Mouse (Mus musculus) kidney, embryonic 15.5 days (tissue): ENCODE measurements at regions not wholly inside any gene's neighbourhood (a gene's known extent, or its start where the extent isn't known, plus 50 kb on each side); places are given as distances from the start of the nearest gene placed in this dataset.

ENCODE experiments used
- ATAC-seq: fragments of 200-750 bp; cut with Nextera tagmentation; replicated peaks from 2 replicates; pipeline ENCODE4 v1.8.0; 2017; ENCODE audit warnings: moderate TSS enrichment; ENCODE audit not compliant: low FRiP score
- H3K27ac ChIP-seq: fragments of 300-500 bp; sonication (generic); 2 replicates; pipeline ENCODE4 v1.5.1; 2015; ENCODE audit warnings: mild to moderate bottlenecking, inconsistent platforms
- H3K27me3 ChIP-seq: fragments of 300-500 bp; sonication (generic); 2 replicates; pipeline ENCODE4 v1.6.1; 2015; ENCODE audit warnings: inconsistent platforms
- H3K36me3 ChIP-seq: fragments of 300-500 bp; sonication (generic); 2 replicates; pipeline ENCODE4 v1.6.1; 2015; ENCODE audit warnings: inconsistent platforms
- H3K4me1 ChIP-seq: fragments of 300-500 bp; sonication (generic); 2 replicates; pipeline ENCODE4 v1.6.1; 2015; ENCODE audit warnings: inconsistent platforms
- H3K4me2 ChIP-seq: fragments of 300-500 bp; sonication (generic); 2 replicates; pipeline ENCODE4 v1.6.1; 2015; ENCODE audit warnings: moderate library complexity, mild to moderate bottlenecking, inconsistent platforms
- H3K4me3 ChIP-seq: fragments of 300-500 bp; sonication (generic); replicated peaks from 2 replicates; pipeline ENCODE4 v1.5.1; 2015; ENCODE audit warnings: mild to moderate bottlenecking, inconsistent platforms
- H3K9ac ChIP-seq: fragments of 300-500 bp; sonication (generic); 2 replicates; pipeline ENCODE4 v1.6.1; 2015; ENCODE audit warnings: mild to moderate bottlenecking, inconsistent platforms
- H3K9me3 ChIP-seq: fragments of 300-500 bp; sonication (generic); replicated peaks from 2 replicates; pipeline ENCODE4 v1.6.1; 2016; ENCODE audit warnings: inconsistent platforms
- WGBS: fragments of 180-500 bp; shearing (Covaris S2); methylation state at CpG from one replicate; pipeline ENCODE4 v1.1.7; 2015; ENCODE audit warnings: mixed read lengths; 5-methylcytosine and 5-hydroxymethylcytosine counted together

DNA sequence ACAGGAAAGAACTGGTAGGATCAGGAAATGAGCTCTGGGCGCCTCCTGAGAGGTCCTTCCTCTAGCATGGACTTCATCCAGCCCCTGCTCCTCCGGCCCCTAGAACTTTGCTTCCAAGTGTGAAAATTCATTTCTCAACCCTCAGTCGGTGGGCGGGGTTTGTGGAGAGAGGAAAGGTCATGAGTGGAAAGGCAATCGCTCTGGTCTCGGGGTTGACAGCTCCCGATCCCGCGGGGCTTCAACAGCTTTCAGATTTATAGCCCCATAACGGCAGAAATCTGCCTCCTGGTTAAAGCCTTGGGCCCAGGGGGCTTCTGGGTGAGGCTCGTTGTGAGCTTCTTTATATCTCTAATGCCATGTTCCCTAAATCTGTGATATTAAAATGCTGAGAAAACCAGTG lies 184.2 kb upstream of the Spaca1 start:
- ATAC-seq = no peak; the same call in 1 of the 2 replicates
- H3K4me3 ChIP-seq = no peak overlapping the region
- H3K36me3 ChIP-seq = no peaks in the 10 kb centered on the region
- 22% methylated on average over 11 of the region's 11 CpGs for WGBS
- H3K4me2 ChIP-seq = peak overlapping the region; percentile 37
- no peak overlapping the region for H3K27ac ChIP-seq
- no peaks in the 10 kb centered on the region for H3K27me3 ChIP-seq
- H3K9me3 ChIP-seq = no peaks in the 10 kb centered on the region
- H3K4me1 ChIP-seq = peaks cover 5% of the 10 kb centered on the region; the same call in 1 of the 2 replicates
- no peak overlapping the region for H3K9ac ChIP-seq

DNA sequence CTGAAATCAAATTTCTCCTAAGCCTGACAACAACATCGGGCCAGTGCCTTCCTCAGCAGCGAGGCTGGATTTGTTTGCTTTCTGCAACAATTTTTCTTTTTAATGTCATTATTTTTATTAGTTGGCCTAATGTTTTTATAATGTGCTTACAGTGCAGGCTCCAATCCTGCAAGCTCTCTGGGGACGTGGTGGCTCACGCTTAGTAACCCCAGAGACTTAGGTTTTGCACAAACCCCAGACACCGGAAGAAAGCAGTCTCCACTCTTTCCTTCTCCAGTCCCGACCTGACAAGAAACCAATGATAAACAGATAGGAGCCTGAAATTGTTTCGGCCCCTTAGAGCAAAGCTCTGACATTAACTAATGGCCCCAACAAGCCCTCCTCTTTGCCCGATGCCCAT lies 184.7 kb upstream of the Spaca1 start:
- Histone ChIP-seq H3K4me2 (peak overlapping the region; percentile 37), H3K27me3 (no peaks in the 10 kb centered on the region)
- no peak for ATAC-seq

DNA sequence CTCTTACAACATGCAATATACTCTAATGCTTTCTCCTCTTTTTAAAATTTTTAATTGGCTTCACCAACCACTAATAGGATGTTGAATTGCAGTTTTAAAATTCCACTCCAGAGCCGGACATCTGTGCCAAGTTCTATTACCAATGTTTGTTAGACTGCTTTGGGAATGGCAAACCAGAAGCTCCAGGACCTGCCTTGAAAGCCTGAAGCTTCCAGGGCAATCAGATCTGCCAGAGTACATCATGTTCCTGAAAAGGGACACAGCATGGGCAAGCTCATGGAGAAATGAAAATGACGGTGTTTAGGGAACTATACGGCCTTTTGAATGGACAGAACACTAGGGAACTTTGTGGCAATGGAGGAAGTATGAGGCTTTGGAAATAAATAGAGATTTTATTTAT lies 187.8 kb upstream of the Spaca1 start:
- no peaks in the 10 kb centered on the region for H3K9me3 ChIP-seq
- H3K27ac ChIP-seq = no peak overlapping the region
- no peaks in the 10 kb centered on the region for H3K36me3 ChIP-seq
- no peak overlapping the region for H3K9ac ChIP-seq
- no peak overlapping the region for H3K4me2 ChIP-seq
- no peak overlapping the region for H3K4me3 ChIP-seq
- H3K4me1 ChIP-seq = peaks cover 5% of the 10 kb centered on the region; the same call in 1 of the 2 replicates
- 88% methylated on average over 3 of the region's 3 CpGs for WGBS
- no peak for ATAC-seq
- H3K27me3 ChIP-seq = no peaks in the 10 kb centered on the region

More for the DNA sequence above, 184.7 kb upstream of the Spaca1 start:
- Histone ChIP-seq H3K27ac (no peak overlapping the region), H3K4me3 (no peak overlapping the region), H3K4me1 (peaks cover 5% of the 10 kb centered on the region; the same call in 1 of the 2 replicates), H3K9me3 (no peaks in the 10 kb centered on the region), H3K36me3 (no peaks in the 10 kb centered on the region), H3K9ac (no peak overlapping the region)
- WGBS = 47% methylated on average over 8 of the region's 8 CpGs

- Histone ChIP-seq H3K27me3 (no peaks in the 10 kb centered on the region), H3K9ac (no peak overlapping the region), H3K4me1 (no peaks in the 10 kb centered on the region), H3K27ac (no peak overlapping the region), H3K9me3 (no peaks in the 10 kb centered on the region), H3K4me2 (no peak overlapping the region), H3K36me3 (no peaks in the 10 kb centered on the region), H3K4me3 (no peak overlapping the region)
- ATAC-seq = no peak
- 59% methylated on average over 3 of the region's 3 CpGs for WGBS
Observed at GRCm38 (mm10) chr4:34239624-34240023, 189.6 kb upstream of the Spaca1 start.

- no peak overlapping the region for H3K4me2 ChIP-seq
- H3K9me3 ChIP-seq = no peaks in the 10 kb centered on the region
- H3K27me3 ChIP-seq = no peaks in the 10 kb centered on the region
- 52% methylated on average over 7 of the region's 7 CpGs for WGBS
- no peak overlapping the region for H3K4me3 ChIP-seq
- H3K27ac ChIP-seq = no peak overlapping the region
- no peaks in the 10 kb centered on the region for H3K4me1 ChIP-seq
- ATAC-seq = no peak
- H3K9ac ChIP-seq = no peak overlapping the region
- no peaks in the 10 kb centered on the region for H3K36me3 ChIP-seq
Observed at GRCm38 (mm10) chr4:34241060-34241571, 191.1 kb upstream of the Spaca1 start.

GRCm38 (mm10) chr4:34241673-34242072 lies 191.7 kb upstream of the Spaca1 start:
- Histone ChIP-seq H3K36me3 (no peaks in the 10 kb centered on the region), H3K27ac (no peak overlapping the region), H3K4me3 (no peak overlapping the region), H3K4me2 (no peak overlapping the region), H3K4me1 (no peaks in the 10 kb centered on the region), H3K9me3 (no peaks in the 10 kb centered on the region), H3K27me3 (no peaks in the 10 kb centered on the region), H3K9ac (no peak overlapping the region)
- no peak for ATAC-seq
- 77% methylated on average over 3 of the region's 3 CpGs for WGBS

DNA sequence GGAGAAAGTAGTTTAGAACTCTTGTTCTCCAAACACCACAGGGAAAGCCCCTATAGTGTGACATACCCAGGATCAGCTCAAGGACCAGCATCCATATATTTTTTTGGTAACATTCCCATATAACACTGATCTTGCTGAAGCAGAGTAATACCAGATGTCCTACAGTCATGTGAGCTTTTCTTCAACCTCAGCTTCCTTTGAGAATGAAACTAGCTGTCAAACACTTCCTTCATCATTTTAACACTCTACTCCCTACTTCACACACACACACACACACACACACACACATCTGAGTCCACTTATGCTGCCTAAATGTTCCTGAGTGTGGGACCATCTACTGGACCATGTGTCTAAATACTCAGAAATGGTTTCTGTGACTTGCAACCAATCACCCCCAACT lies 209.5 kb upstream of the Spaca1 start:
- no peak overlapping the region for H3K27ac ChIP-seq
- H3K4me3 ChIP-seq = no peak overlapping the region
- H3K9me3 ChIP-seq = no peaks in the 10 kb centered on the region
- H3K4me1 ChIP-seq = no peaks in the 10 kb centered on the region
- H3K36me3 ChIP-seq = no peaks in the 10 kb centered on the region
- no peak overlapping the region for H3K4me2 ChIP-seq
- no peak overlapping the region for H3K9ac ChIP-seq
- no peak for ATAC-seq
- H3K27me3 ChIP-seq = no peaks in the 10 kb centered on the region

- WGBS = 89% methylated on average over 4 of the region's 4 CpGs
Observed at GRCm38 (mm10) chr4:34260468-34260867, 210.5 kb upstream of the Spaca1 start.

DNA sequence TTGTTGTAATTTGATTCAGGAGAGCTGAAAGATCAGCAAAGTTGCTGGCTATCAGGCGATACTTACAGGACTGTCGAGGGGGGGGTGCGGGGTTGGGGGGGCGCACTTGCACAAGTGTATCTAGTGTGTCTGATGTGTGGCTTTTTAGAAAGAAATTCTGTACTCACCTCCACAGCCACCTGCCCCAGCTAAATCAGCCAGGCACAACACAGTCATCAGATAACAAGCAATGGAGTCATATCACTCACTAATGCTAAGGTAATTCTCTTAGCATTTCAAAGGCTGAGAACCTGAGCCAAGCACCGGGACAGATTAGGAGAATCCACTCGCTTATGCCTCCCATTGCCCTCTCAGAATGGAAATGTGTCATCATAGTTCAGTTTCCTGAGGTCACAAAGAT lies 211.8 kb upstream of the Spaca1 start:
- no peak overlapping the region for H3K4me2 ChIP-seq
- no peak overlapping the region for H3K27ac ChIP-seq
- H3K27me3 ChIP-seq = no peaks in the 10 kb centered on the region
- no peak overlapping the region for H3K4me3 ChIP-seq
- H3K9ac ChIP-seq = no peak overlapping the region
- no peaks in the 10 kb centered on the region for H3K9me3 ChIP-seq
- no peak for ATAC-seq
- H3K4me1 ChIP-seq = no peaks in the 10 kb centered on the region
- H3K36me3 ChIP-seq = no peaks in the 10 kb centered on the region
- 57% methylated on average over 6 of the region's 6 CpGs for WGBS

More at GRCm38 (mm10) chr4:34260468-34260867, 210.5 kb upstream of the Spaca1 start:
- Histone ChIP-seq H3K9ac (no peak overlapping the region), H3K36me3 (no peaks in the 10 kb centered on the region), H3K27me3 (no peaks in the 10 kb centered on the region), H3K4me3 (no peak overlapping the region), H3K9me3 (no peaks in the 10 kb centered on the region), H3K4me2 (no peak overlapping the region), H3K4me1 (no peaks in the 10 kb centered on the region), H3K27ac (no peak overlapping the region)
- ATAC-seq = no peak

GRCm38 (mm10) chr4:34264431-34264830 lies 214.4 kb upstream of the Spaca1 start:
- Histone ChIP-seq H3K27ac (no peak overlapping the region), H3K4me2 (no peak overlapping the region), H3K36me3 (no peaks in the 10 kb centered on the region), H3K9me3 (no peaks in the 10 kb centered on the region), H3K9ac (no peak overlapping the region), H3K4me1 (no peaks in the 10 kb centered on the region), H3K27me3 (no peaks in the 10 kb centered on the region), H3K4me3 (no peak overlapping the region)
- no peak for ATAC-seq
- 86% methylated on average over 5 of the region's 5 CpGs for WGBS

GRCm38 (mm10) chr4:34274316-34274715 lies 224.3 kb upstream of the Spaca1 start:
- H3K4me3 ChIP-seq = no peak overlapping the region
- no peak overlapping the region for H3K27ac ChIP-seq
- H3K4me2 ChIP-seq = no peak overlapping the region
- H3K4me1 ChIP-seq = no peaks in the 10 kb centered on the region
- H3K36me3 ChIP-seq = no peaks in the 10 kb centered on the region
- 57% methylated on average over 3 of the region's 3 CpGs for WGBS
- no peak overlapping the region for H3K9ac ChIP-seq
- no peak for ATAC-seq
- no peaks in the 10 kb centered on the region for H3K27me3 ChIP-seq
- no peaks in the 10 kb centered on the region for H3K9me3 ChIP-seq

DNA sequence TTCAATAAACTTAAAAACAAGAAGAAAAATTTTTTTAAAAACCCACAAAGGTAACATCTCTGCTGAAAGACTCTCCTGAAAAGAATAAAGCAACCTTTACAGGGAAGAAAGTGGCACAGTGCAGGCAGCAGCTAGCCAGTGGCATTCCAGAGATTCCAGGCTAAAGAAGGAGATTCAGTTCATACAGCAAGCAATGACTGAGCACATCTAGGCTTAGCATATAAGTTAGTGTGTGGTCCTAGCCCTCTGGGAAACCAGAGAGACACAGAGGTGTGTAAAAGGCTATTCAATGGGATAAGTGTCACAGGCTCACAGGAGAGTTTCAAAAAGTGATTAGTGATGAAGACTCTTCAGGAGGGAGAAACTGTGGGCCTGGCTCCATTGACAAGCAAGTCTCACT lies 225.4 kb upstream of the Spaca1 start:
- Histone ChIP-seq H3K36me3 (no peaks in the 10 kb centered on the region), H3K27me3 (no peaks in the 10 kb centered on the region), H3K4me3 (no peak overlapping the region), H3K9me3 (no peaks in the 10 kb centered on the region), H3K27ac (no peak overlapping the region), H3K4me1 (no peaks in the 10 kb centered on the region), H3K4me2 (no peak overlapping the region), H3K9ac (no peak overlapping the region)
- no peak for ATAC-seq

DNA sequence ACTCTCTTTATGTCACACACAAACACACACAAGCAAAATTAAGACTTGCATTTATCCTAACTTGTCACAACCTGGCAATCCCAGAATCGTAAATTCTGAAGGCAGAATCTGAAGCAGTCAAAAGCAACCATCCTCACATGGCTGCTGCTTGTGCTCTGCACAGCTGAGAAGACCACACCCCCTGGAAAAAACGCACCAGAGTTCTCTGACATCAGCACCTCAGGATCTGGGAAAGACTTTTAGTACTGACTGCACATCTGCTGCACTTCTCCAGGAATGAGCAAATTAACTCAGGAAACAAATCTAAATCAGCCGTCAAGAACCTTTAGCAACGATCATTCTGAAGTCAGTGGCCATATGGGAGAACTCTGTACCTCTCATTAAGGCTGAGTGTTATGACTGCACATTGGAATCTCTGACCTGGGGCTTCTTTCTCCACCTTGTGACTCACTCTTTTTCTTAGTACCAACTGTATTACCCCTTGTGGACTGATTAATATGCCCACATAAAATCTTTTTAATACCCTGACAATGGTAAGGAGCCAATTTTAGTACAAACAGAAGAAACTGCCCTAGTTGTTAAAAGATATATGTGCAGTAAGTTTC lies 248.1 kb upstream of the Akirin2 start:
- H3K4me2 ChIP-seq = no peak overlapping the region
- 47% methylated on average over 4 of the region's 4 CpGs for WGBS
- H3K27me3 ChIP-seq = no peaks in the 10 kb centered on the region
- no peak overlapping the region for H3K27ac ChIP-seq
- no peak overlapping the region for H3K9ac ChIP-seq
- no peak for ATAC-seq
- no peak overlapping the region for H3K4me3 ChIP-seq
- H3K4me1 ChIP-seq = no peaks in the 10 kb centered on the region
- H3K9me3 ChIP-seq = no peaks in the 10 kb centered on the region
- no peaks in the 10 kb centered on the region for H3K36me3 ChIP-seq
